Mouse (Mus musculus) forebrain, embryonic 16.5 days (tissue): ENCODE measurements around the gene Patl2. TPM values are rescaled to one million over a fixed set of nuclear protein-coding genes. Genes with fewer than 3 reads are reported as not detected.

ENCODE experiments used
- ATAC-seq: fragments of 200-750 bp; cut with Nextera tagmentation; 2 replicates; pipeline ENCODE4 v1.8.0; 2017; ENCODE audit warnings: mild to moderate bottlenecking, moderate library complexity
- H3K27ac ChIP-seq: fragments of 300-500 bp; sonication (generic); 2 replicates; pipeline ENCODE4 v1.5.1; 2014; ENCODE audit warnings: low read length, control low read depth
- H3K27me3 ChIP-seq: fragments of 300-500 bp; sonication (generic); replicated peaks from 2 replicates; pipeline ENCODE4 v1.6.1; 2014; ENCODE audit warnings: low read length; ENCODE audit not compliant: control insufficient read depth, insufficient read depth
- H3K36me3 ChIP-seq: fragments of 300-500 bp; sonication (generic); 2 replicates; pipeline ENCODE4 v1.6.1; 2014; ENCODE audit not compliant: control insufficient read depth, insufficient read depth
- H3K4me1 ChIP-seq: fragments of 300-500 bp; sonication (generic); replicated peaks from 2 replicates; pipeline ENCODE4 v1.6.1; 2014; ENCODE audit warnings: low read length; ENCODE audit not compliant: control insufficient read depth, insufficient read depth
- H3K4me2 ChIP-seq: fragments of 300-500 bp; sonication (generic); 2 replicates; pipeline ENCODE4 v1.6.1; 2014; ENCODE audit warnings: mild to moderate bottlenecking, low read length, control low read depth
- H3K4me3 ChIP-seq: fragments of 300-500 bp; sonication (generic); replicated peaks from 2 replicates; pipeline ENCODE4 v1.5.1; 2014; ENCODE audit warnings: mild to moderate bottlenecking, low read length, control low read depth
- H3K9ac ChIP-seq: fragments of 300-500 bp; sonication (generic); replicated peaks from 2 replicates; pipeline ENCODE4 v1.6.1; 2014; ENCODE audit warnings: low read depth, low read length, control low read depth
- H3K9me3 ChIP-seq: fragments of 300-500 bp; sonication (generic); 2 replicates; pipeline ENCODE4 v1.6.1; 2016; ENCODE audit warnings: low read length; ENCODE audit not compliant: control insufficient read depth
- WGBS: fragments of 180-500 bp; shearing (Covaris S2); extraction: QIAGEN DNeasy Blood & Tissue Kit; methylation state at CpG from one replicate; pipeline ENCODE4 v1.1.7; 2014; 5-methylcytosine and 5-hydroxymethylcytosine counted together
- polyA plus RNA-seq: library from polyadenylated mRNA; unstranded; fragments of >200 nt; fragmentation: Nextera tagmentation; extraction: Ambion mirVana; gene quantifications from 2 replicates; pipeline ENCODE4 v1.2.1, GENCODE M21; 2015

The Patl2 gene
- polyA plus RNA-seq, 1 experiment from 2014 or later, result not detected

- 94% methylated on average over 1 of the region's 1 CpGs for WGBS
- ATAC-seq, result no peak
- H3K27me3 ChIP-seq, result no peaks in the 10 kb centered on the region
- H3K9me3 ChIP-seq, result no peaks in the 10 kb centered on the region
- H3K27ac ChIP-seq, result no peak overlapping the region
- no peak overlapping the region for H3K9ac ChIP-seq
- no peaks in the 10 kb centered on the region for H3K36me3 ChIP-seq
- H3K4me3 ChIP-seq, result no peak overlapping the region
- peaks cover 2% of the 10 kb centered on the region; the same call in 1 of the 2 replicates for H3K4me1 ChIP-seq
- H3K4me2 ChIP-seq, result no peak overlapping the region
Measured at GRCm38 (mm10) chr2:122151221-122151620, 34.8 kb downstream of the Patl2 start.

- Histone ChIP-seq H3K9ac (no peak overlapping the region), H3K4me3 (no peak overlapping the region), H3K36me3 (no peaks in the 10 kb centered on the region), H3K27ac (no peak overlapping the region), H3K4me1 (peaks cover 2% of the 10 kb centered on the region; the same call in 1 of the 2 replicates), H3K9me3 (no peaks in the 10 kb centered on the region), H3K27me3 (no peaks in the 10 kb centered on the region), H3K4me2 (no peak overlapping the region)
- no peak for ATAC-seq
- WGBS, result 86% methylated on average over 3 of the region's 3 CpGs
Measured at GRCm38 (mm10) chr2:122149716-122150115, 36.3 kb downstream of the Patl2 start.

- WGBS, result 90% methylated on average over 6 of the region's 6 CpGs
- H3K4me3 ChIP-seq, result no peak overlapping the region
- H3K4me2 ChIP-seq, result no peak overlapping the region
- H3K27me3 ChIP-seq, result no peaks in the 10 kb centered on the region
- H3K4me1 ChIP-seq, result peaks cover 2% of the 10 kb centered on the region; the same call in 1 of the 2 replicates
- no peak overlapping the region for H3K27ac ChIP-seq
- no peak overlapping the region for H3K9ac ChIP-seq
- H3K9me3 ChIP-seq, result no peaks in the 10 kb centered on the region
- H3K36me3 ChIP-seq, result no peaks in the 10 kb centered on the region
- ATAC-seq, result no peak
Measured at GRCm38 (mm10) chr2:122149316-122149715, 36.7 kb downstream of the Patl2 start.

- Histone ChIP-seq H3K9me3 (no peaks in the 10 kb centered on the region), H3K27me3 (no peaks in the 10 kb centered on the region), H3K27ac (no peak overlapping the region), H3K36me3 (no peaks in the 10 kb centered on the region), H3K4me1 (peaks cover 2% of the 10 kb centered on the region; the same call in 1 of the 2 replicates), H3K4me2 (peak overlapping the region; percentile 88), H3K4me3 (peak overlapping the region; percentile 60), H3K9ac (peak overlapping the region; percentile 77)
- whole genome bisulfite sequencing, result 34% methylated on average over 18 of the region's 18 CpGs
- ATAC-seq, result no peak
Measured at GRCm38 (mm10) chr2:122148242-122148917, 37.6 kb downstream of the Patl2 start.

GRCm38 (mm10) chr2:122147508-122148241 lies 38.3 kb downstream of the Patl2 start, which contains the start of gene B2m:
TSS of gene B2m (plus strand) at chr2:122147686.
- WGBS, result under 1% methylated on average over 40 of the region's 40 CpGs
- peak; percentile 99 for ATAC-seq
- Histone ChIP-seq H3K27ac (0 out of 2 replicates have a peak within 1 kb of the TSS, but pooled peaks have one; percentile 8), H3K4me2 (peak within 1 kb of the TSS; percentile 88), H3K36me3 (no peaks in the 10 kb centered on the region), H3K9me3 (no peaks in the 10 kb centered on the region), H3K4me3 (peak within 1 kb of the TSS; percentile 60), H3K9ac (peak within 1 kb of the TSS; percentile 77), H3K27me3 (no peaks in the 10 kb centered on the region), H3K4me1 (peaks cover 2% of the 10 kb centered on the region; the same call in 1 of the 2 replicates)

GRCm38 (mm10) chr2:122146687-122147086 lies 39.3 kb downstream of the Patl2 start:
- Histone ChIP-seq H3K4me1 (peaks cover 2% of the 10 kb centered on the region; the same call in 1 of the 2 replicates), H3K4me2 (no peak overlapping the region; the same call in 1 of the 2 replicates), H3K27me3 (no peaks in the 10 kb centered on the region), H3K4me3 (no peak overlapping the region), H3K9ac (no peak overlapping the region), H3K9me3 (no peaks in the 10 kb centered on the region), H3K27ac (no peak overlapping the region), H3K36me3 (no peaks in the 10 kb centered on the region)
- WGBS, result 74% methylated on average over 6 of the region's 6 CpGs
- ATAC-seq, result no peak

- no peak overlapping the region for H3K4me3 ChIP-seq
- H3K9ac ChIP-seq, result no peak overlapping the region
- 69% methylated on average over 4 of the region's 4 CpGs for WGBS
- no peak overlapping the region for H3K27ac ChIP-seq
- H3K9me3 ChIP-seq, result no peaks in the 10 kb centered on the region
- no peaks in the 10 kb centered on the region for H3K36me3 ChIP-seq
- no peak for ATAC-seq
- no peaks in the 10 kb centered on the region for H3K27me3 ChIP-seq
- H3K4me2 ChIP-seq, result no peak overlapping the region
- peaks cover 2% of the 10 kb centered on the region; the same call in 1 of the 2 replicates for H3K4me1 ChIP-seq
Measured at GRCm38 (mm10) chr2:122145756-122146155, 40.2 kb downstream of the Patl2 start.

GRCm38 (mm10) chr2:122143111-122143510 lies 42.9 kb downstream of the Patl2 start:
- 92% methylated on average over 3 of the region's 3 CpGs for WGBS
- no peak for ATAC-seq
- no peak overlapping the region for H3K4me2 ChIP-seq
- H3K9me3 ChIP-seq, result no peaks in the 10 kb centered on the region
- H3K27ac ChIP-seq, result no peak overlapping the region
- H3K27me3 ChIP-seq, result no peaks in the 10 kb centered on the region
- no peaks in the 10 kb centered on the region; the same call in 1 of the 2 replicates for H3K4me1 ChIP-seq
- H3K4me3 ChIP-seq, result no peak overlapping the region
- no peak overlapping the region for H3K9ac ChIP-seq
- H3K36me3 ChIP-seq, result no peaks in the 10 kb centered on the region

- Histone ChIP-seq H3K27me3 (no peaks in the 10 kb centered on the region), H3K4me3 (no peak overlapping the region), H3K9ac (no peak overlapping the region), H3K4me2 (no peak overlapping the region), H3K36me3 (no peaks in the 10 kb centered on the region), H3K9me3 (no peaks in the 10 kb centered on the region), H3K27ac (no peak overlapping the region), H3K4me1 (no peaks in the 10 kb centered on the region)
- no peak for ATAC-seq
- WGBS, result 79% methylated on average over 5 of the region's 5 CpGs
Measured at GRCm38 (mm10) chr2:122141332-122141967, 44.5 kb downstream of the Patl2 start.
